Mouse (Mus musculus): ENCODE results near the gene Fam114a2.

DNA sequence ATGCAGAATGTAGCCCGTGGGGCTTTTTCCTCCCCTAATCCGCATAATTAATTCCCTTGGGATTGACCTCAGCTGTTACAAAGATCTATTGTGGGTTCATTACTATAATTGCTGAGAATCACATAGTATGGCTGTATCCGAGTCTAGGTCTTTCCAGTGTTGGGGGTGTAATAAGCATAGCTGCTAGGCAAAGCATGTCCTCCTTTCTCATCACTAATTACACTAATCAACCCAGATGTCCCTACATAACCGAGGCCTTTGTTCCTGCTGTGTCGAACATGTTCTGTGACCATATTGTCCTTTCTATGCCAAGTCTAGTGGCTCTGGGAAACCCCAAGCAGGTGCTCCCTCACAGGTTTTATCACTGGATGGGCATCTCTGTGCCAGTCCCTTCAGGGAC, 40.3 kb downstream of the Fam114a2 start:
- TF ChIP-seq CTCF (IDR thresholded peaks at IDR 0.05; ENCODE audit: low read depth, low read length) (no peak), POLR2A (IDR thresholded peaks at IDR 0.05; ENCODE audit: insufficient read depth, low read length) (no peak), EP300 (IDR thresholded peaks at IDR 0.05; ENCODE audit: insufficient read depth, low read depth, low read length) (no peak)
